Mouse (Mus musculus) adrenal gland, adult 18-20 months (tissue): ENCODE results near the gene Srm. TPM values are rescaled to one million over a fixed set of nuclear protein-coding genes. Genes with fewer than 3 reads are reported as not detected.
A peak's percentile ranks its signal among the peaks of the same experiment; 100 is the strongest.

ENCODE experiments used
- DNase-seq, 2 experiments: peaks; one replicate each; pipeline ENCODE4 v3.0.0; 2021 to 2022; ENCODE audit warnings: low spot score in 2 of 2
- total RNA-seq, 2 experiments: library from RNA; stranded (reverse); gene quantifications; 1 replicate in 1 of 2; 2 replicates in 1 of 2; pipeline ENCODE4 v1.2.3; 2021

Srm gene
- total RNA-seq, 2 experiments from 2014 or later = 53.3 to 73.6 TPM

GRCm38 (mm10) chr4:148632013-148632692, 40.9 kb downstream of the Srm start:
- no peak for DNase-seq

GRCm38 (mm10) chr4:148633395-148634061, 42.2 kb downstream of the Srm start:
- DNase-seq = no peak

- no peak for DNase-seq
Observed at GRCm38 (mm10) chr4:148635309-148635708, 44.0 kb downstream of the Srm start.

- DNase-seq = no peak
Observed at GRCm38 (mm10) chr4:148638302-148638701, 47.0 kb downstream of the Srm start.

- no peak for DNase-seq
Observed at GRCm38 (mm10) chr4:148639455-148639854, 48.2 kb downstream of the Srm start.

GRCm38 (mm10) chr4:148641121-148641520, 49.8 kb downstream of the Srm start:
- DNase-seq = no peak

GRCm38 (mm10) chr4:148643291-148644156, 52.2 kb downstream of the Srm start, which contains the start of gene Gm572:
TSS of gene Gm572 (plus strand) at chr4:148643317.
- no peak for DNase-seq

GRCm38 (mm10) chr4:148644157-148644511, 52.8 kb downstream of the Srm start:
- peak; percentile 62 to 67 for DNase-seq

Other genes with a start within 250 kb of the Srm start
- gene Ubiad1, start 146.7 kb upstream of the Srm start, total RNA-seq = 10 to 100 TPM; 21.5 to 22.4 TPM
- gene Mtor, start 142.9 kb upstream of the Srm start, total RNA-seq = 10 to 100 TPM; 84.3 to 87.9 TPM
- 1 to 10 TPM in 1 of 2 experiments, under 1 TPM in 1; 0.63 to 1.3 TPM for gene Angptl7, start 91.0 kb upstream of the Srm start, total RNA-seq
- 10 to 100 TPM; 42.7 to 44.8 TPM for gene Exosc10, start 33.1 kb upstream of the Srm start, total RNA-seq
- gene Masp2, start 11.1 kb downstream of the Srm start, total RNA-seq = 1 to 10 TPM; 1.2 to 2.3 TPM
- 100 to 1,000 TPM; 216 to 267 TPM for gene Tardbp, start 35.5 kb downstream of the Srm start, total RNA-seq
- gene Gm572, start 51.8 kb downstream of the Srm start, total RNA-seq = not detected
- 1 to 10 TPM; 4.8 to 6.5 TPM for gene Casz1, start 212.9 kb downstream of the Srm start, total RNA-seq